Mouse (Mus musculus) cerebellum, postnatal 14 days (tissue): ENCODE measurements around the gene Krit1.
"Not testable (repeated sequence)": the region's sequence is repeated elsewhere in the genome, so short reads cannot be mapped to it uniquely, and the experiment has no call there.

Source experiments
- DNase-seq, 2 experiments: peaks; one replicate each; pipeline ENCODE4 v3.0.0; 2021; ENCODE audit warnings: mixed read lengths in 2 of 2

Gene Krit1

DNA sequence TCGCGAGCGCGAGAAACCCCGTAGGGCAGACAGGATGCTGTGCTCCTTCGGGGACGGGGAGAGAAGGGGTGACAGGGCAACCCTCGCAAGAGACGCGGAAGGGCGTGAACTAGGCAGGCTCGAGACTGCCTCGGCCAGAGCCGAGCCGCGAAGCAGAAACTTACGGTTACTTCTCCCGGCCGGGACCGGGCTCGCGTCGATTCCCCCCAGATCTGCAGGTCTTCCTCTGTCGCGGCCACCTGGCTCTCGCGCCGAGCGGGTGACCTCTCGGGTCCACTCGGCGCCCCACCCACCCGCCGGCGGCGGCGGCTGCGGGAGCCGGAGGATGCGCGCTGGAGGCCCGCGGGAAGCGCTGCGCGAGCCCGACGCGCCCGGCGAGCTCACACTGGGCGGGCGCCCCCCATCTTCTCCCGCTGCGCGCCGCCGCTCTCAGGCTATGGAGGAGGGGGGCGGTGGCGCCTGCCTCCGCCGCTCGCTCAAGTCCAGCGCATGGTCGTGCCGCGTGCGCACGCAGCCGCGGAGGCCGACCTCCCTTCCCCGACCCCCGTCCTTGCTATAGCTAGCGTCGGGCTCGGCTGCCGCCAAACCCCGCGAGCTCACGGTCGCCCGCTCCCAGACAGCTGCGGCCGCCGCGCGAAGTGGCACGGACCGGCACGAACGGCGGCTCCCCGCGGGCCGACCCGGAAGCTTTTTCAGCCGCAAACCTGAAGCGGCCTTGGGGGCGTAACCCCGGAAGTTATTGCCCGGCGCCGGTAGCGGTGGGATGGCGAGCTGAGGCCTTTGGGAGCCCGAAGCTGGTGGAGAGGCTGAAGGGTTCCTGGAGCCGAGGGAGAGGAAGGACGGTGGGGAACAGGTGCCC, at the start of gene Krit1, which contains the start of gene Ankib1:
Gene Krit1, plus strand, starts transcription at position 752 of the 859 bp plus-strand sequence.
Gene Ankib1, minus strand, starts transcription at position 493 of the 859 bp plus-strand sequence.
- peak; percentile 94 to 95 for DNase-seq

DNA sequence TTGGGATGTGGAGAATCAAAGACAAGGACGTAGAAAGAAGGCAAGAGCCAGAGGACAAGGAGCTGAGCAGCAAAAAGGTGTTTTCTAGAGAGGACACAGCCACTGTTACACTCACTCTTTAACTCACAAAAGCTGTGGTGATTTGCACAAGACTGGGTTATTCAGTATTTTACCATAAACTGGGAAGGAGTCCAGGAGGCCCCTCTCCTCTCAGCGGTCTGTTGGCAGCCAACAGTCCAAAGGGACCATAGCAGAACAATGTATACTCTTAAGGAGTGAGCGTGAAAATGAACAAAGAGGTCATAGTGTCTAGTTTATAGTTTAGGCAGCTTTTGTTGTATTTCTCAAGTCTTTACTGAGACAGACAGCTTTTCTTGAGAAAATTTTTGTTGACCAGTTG, 31.5 kb upstream of the Krit1 start:
- no peak for DNase-seq

DNA sequence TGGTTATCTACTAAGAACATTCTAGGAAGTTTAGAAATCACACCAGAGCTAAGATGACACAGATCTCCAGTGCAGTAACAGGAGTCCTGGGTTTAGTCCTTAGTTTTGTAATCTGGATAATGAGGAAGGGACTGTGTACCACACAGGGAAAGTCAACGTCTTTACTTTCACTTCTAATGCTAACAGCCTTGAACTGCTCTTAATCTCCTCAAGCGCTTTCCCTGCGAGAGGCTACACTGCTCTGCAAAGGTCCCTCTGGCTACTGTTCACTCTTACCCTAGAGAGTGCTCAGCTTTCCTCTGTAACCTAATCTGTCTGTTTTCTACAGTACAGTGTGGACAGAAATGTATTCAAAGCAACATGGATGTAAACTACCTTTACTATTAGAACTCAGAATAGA, 31.0 kb upstream of the Krit1 start:
- DNase-seq: no peak

DNA sequence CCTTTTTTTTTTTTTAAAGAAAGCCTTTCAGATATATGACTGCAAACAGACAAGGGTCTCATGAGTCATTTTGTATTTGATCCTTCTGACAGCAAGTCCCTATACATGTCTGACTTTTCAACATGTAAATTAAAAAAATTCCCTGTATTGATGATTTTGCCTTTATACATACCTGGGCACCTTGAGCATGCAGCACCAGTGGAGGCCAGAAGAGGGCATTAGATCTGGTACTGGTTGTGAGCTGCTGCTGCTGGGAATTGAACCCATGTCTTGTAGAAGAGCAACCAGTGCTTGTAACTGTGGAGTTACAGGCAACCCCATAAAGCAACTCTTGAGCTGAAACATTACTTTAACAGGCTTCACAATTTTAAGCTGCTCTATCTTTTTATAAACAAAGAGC, 20.3 kb upstream of the Krit1 start:
- DNase-seq: peak in 1 of 2 experiments; percentile 25

DNA sequence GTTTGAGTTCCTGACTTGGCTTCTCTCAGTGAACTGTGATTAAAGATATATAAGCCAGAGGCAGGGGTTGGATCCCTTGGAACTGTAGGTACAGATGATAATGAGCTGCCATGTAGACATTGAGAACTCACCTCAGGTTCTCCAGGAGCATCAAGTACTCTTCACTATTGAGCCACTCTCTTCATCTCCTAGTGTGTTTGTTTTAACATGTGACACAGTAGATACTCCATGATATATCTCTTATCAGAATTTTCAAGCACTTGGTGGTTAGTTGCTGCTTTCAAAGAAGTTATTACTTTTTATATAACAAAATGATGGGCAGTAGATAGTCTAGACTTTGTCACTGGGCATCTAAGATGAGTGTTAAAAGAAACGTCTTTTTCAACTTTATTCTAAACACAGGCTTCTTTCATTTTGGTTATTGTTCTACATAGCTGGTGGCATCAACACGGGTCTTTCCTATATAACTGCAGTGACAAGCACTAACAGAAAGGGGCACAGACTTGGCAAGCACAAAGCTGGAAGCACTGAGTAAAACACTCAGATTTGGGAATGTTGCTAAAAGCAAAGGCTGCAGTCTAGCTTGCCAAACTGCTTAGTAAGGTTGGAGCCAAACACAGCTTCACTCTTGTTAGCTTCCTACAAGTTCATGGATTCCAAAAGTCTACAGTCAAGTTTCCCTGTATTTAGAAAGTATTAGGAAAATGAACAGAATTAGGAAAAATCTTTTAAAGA, 18.9 kb upstream of the Krit1 start:
- DNase-seq: no peak

DNA sequence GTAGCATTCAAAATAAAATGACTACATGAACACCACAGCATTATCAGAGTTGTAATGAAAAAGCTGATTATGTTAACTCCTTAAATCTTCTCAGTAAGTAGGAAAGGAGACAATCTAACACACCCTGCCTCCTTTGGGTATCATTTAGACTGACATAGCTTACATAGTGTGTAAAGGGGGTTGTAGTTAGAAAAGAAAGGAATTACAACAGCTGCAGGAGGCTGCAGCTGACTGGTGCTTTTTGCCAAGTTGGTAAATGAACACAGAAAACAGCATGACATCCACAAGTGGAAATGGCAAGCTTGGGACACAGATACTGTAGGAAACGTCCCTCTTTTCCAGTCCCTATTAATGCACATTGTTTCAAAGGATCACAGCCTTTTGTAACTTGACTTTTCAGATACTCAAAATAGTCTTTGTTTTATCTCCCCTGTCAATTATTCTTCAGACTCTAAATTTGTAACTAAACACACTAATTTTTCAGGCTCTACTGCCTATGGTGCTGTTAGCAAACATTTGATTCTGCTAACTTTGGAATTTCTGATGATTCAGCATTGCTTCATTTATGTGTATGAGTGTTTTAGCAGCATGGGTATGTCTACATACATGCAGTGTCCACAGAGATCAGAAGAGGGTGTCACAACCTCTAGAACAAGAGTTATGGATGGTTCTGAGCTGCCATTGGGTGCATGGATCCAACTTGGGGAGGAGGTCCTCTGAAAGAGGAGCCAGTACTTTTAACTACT, 18.1 kb upstream of the Krit1 start:
- no peak for DNase-seq

DNA sequence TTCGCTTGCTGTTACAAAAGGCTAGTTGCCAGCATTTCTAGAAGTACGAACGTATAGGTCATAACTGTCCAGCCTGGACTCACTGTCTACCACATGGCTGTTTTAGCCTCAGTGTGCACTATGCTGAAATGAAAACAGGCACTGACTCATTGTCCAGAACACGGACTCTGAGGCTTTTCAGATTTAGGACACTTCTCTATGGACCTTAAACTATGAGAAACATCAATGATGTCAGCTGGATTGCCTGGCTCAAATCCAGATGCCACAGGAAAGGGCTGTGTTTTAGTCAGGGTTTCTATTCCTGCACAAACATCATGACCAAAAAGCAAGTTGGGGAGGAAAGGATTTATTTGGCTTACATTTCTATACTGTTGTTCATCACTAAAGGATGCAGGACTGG, 15.4 kb upstream of the Krit1 start:
- DNase-seq: no peak

DNA sequence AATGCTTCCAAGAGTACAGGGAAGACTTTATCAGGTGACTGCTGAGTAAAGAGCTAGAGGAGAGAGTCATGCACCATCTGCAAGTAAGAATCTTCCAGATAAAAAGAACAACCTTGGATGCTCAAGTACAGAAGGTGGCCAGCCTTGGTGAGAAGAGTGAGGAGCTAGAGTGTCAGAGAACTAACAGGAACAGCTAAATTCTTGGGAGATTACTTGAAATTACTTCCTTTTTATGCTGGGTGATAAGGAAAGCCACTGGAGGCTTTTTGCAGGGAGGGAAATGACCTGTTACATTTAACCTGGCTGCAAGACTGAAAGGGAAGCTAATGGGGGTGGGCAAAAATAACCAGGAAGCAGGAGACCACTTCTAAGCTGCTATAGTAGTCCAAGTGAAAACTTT, 11.9 kb upstream of the Krit1 start:
- DNase-seq: no peak

DNA sequence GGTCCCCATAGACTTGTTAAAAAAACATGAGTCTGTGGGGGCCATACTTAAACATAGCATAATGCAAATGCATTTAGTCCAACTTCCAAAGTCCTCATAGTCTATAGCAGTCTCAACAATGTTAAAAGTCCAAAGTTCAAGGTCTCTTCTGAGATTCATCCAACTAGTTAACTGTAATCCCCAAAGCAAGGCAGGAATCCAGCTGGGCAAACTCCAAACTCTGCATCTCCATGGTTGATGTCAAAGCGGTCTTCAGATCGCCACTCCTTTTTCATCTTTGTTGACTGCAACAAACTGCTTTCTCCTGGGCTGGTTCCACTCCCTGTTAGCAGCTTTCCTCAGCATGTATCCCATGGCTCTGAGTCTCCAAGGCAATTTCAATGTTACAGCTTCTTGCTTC, 5.9 kb upstream of the Krit1 start:
- DNase-seq: not testable (repeated sequence)

DNA sequence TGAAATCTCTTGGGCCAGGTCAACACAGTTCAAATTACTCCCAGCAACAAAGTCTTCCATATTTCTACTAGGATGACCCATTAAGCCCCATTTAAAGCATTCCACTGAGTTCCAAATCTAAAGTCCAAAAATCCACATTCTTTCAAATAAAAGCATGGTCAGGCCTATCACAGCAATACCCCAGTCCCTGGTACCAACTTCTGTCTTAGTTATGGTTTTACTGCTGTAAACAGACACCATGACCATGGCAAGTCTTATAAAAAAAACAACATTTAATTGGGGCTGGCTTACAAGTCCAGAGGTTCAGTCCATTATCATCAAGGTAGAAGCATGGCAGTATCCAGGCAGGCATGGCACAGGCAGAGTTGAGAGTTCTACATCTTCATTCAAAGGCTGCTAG, 4.3 kb upstream of the Krit1 start:
- not testable (repeated sequence) for DNase-seq

DNA sequence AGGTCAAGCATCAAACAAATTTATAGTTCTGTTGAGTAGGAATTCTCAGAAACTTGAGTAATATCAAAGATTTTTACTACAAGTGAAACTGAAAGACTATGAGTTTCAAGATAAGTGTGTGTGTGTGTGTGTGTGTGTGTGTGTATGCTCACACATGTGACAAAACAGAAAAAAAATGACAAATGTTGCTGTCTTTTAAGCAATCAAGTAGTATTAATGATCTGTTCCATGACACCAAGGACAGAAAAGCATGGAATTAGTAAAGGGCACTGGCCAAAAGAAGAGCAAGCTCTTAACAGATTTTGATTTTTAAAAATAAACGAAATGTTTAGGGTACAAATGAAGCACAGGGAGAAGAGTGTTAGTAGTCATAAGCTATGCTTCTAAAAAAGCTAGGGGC, 2.9 kb upstream of the Krit1 start:
- no peak for DNase-seq

DNA sequence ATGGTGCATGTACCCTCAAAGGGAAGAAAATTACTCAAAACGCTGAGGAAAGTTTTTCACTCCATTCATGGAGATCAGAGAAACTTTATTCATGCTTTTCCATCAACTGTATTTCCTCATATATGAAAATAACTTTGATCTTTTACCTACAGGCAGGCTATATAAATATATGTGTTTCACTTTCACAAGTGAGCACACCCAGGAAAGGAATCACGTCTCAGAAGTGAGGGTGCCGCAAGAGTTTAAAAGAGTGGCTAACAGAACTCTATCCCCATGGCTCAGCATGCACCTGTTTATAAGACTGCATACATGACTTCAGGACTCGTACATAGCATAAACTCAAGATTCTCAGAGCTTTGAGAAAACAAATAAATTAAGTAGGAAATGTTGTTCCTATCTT, 2.1 kb upstream of the Krit1 start:
- no peak for DNase-seq

DNA sequence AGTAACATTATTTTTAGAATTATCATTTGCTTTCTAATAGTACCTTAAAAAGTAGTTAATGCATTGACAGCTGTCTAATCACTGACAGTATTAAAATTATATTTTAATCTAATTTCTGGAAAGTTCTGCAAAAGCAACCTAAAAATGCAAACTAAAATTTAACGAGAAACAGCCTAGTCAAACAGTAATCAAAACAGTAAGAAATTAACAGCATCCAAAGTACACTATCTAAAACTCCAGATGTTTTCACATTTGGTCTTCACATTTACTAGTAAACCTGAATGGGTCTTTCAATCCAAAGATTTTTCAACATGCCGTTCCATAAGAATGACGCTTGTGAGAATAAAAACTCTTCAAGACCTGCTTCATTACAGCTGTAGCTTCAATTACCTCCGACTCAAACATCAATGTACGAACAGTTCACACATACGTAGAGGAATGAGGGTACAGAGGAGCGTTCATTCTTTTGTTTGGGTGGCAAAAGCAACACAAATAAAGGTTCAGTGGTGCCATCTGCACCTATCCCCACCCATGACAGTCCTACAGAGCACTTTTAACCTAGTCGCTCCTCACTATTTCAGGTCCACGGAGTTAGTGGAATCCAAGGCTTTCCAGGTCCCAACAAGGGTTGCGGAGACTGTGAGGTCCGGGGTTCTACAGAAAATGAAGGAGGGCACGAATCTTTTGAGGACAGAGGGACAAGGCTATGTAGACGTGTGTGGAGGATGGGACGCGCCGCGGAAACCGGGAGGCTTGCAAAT, 1.1 kb upstream of the Krit1 start:
- DNase-seq: no peak

DNA sequence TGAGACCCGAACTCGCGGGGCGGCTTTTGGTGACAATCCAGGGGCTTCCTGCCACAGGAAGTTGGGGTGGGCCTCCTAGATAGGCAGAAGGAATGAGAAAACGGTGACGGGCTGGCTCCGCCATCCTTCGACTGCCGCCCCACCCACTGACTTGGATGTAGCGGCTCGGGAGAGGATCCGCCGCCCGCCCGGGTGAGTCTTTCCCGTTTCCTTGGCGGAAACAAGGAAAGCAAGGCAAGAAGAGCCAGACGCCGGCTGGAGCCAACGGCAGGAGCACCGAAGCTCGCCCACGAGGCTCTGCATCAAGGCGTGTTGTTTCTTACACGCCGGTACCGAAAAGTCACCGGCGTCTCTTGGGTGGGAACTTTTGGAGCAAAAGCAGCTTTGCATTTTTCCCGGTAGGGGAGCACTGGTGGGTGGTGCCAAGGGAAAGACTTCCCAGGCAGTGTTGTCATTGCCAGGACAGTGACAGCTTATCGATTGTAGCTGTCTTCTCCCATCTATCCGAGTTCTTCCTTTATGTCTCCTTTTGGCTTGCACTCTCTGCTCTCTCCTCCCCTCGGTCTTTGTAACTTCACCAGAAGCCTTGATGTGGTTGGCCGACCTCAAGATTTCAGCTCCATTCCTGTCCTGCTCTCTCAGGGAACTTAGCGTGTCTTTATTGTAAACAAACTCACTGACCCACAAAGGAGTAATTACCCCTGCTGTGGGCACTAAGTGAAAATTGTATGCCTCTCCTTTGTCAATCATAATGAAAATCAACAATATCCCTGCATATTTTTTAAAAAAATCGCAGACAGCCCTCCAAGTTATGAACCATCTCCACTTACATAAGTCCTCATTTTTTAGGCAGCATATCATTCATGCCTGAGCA, 545 bp downstream of the Krit1 start:
- DNase-seq: no peak

DNA sequence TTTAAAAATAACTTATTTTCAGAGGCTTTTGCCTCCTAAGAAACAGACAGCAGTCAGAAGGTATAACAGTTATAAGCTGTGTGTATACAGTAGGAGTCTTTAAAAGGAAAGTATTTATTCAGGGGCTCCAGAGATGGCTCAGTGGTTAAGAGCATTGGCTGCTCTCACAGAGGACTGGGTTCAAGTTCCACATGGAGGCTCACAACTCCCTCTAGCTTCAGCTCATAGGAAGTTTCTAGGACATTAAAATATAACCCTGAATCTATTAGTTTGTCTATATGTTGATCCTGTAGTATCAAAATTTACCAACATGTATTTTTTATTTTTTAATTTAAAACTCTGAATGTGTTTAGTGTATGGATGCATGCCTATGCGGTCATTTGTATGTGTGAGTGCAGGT, 5.5 kb downstream of the Krit1 start:
- no peak for DNase-seq

DNA sequence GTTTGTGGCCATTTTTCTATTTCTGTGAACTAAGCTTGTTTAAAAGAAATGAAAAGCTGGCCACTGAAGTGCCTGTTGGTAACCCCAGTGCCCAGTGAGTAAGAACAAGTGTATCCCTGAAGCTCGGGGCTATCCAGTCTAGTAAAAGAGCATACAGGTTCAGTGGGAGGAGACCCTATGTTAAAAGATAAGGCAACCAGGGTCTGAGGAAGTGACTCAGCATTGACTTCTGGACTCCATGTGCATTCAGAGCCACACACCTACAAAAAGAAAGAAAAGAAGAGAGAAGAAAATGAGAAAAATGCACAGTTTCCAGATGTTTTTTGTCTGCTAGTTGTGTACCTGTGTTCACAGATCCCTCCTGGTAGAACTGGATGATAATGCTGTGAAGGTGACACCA, 31.1 kb downstream of the Krit1 start:
- DNase-seq: no peak

DNA sequence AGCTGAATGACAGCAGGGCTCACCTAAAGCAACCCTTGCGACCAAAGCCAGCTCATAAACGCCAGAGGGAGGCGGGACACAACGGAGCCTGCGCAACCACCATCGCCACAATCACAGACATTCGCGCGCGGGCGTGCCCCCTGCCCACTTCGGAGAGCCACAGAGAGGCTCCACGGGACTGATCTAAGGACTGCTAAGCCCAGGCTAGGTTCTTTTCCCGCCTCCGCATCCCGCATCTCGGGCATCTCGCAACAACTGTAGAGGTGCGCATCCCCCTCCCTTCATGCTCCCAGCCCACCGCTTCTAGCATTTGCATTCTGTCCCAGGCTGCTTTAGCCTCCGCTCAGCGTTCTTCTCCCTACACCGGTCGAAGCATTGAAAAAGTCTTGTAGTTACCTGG, 42.0 kb downstream of the Krit1 start, which contains the start of gene Lrrd1:
Gene Lrrd1, plus strand, starts transcription at position 148 of the 400 bp plus-strand sequence.
- peak; percentile 19 to 20 for DNase-seq

DNA sequence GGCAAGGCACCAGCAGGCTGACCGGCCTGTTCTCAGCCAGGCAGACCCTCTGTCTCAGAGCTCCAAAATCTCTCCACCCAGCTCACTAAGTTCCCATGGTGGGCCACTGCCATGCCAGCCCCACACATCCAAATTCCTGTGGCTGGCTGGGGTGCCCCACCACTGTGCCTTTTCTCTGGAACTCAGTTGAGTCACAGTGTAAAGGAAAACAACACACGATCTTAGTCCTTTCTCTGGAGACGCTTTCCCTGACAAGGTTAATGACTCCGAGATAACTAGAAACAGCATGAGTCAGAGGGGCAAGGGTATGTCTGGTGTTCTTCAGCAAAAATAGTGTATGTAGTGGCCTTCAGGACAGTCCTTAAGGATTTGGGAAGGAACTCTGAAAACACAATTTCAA, 67.2 kb downstream of the Krit1 start:
- DNase-seq: no peak

DNA sequence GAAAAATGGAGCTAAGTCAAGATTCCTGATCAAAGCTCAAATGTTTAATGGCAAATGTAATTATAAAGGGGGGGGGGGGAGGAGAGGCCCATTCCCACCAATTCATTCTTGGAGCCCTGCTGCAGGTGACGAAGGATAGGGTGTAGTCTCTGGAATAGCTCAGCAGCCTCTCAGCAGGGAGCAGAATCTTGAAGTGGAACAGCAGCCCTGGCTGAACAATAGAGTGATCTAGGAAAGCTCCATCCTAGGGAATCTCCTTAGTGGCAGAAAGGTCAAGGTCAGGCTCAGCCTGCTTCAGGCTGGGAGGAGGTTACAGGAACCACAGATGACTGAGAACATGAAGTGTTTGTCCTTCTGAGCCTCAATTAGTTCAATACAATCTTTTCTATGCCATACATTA, 69.4 kb downstream of the Krit1 start:
- no peak for DNase-seq

DNA sequence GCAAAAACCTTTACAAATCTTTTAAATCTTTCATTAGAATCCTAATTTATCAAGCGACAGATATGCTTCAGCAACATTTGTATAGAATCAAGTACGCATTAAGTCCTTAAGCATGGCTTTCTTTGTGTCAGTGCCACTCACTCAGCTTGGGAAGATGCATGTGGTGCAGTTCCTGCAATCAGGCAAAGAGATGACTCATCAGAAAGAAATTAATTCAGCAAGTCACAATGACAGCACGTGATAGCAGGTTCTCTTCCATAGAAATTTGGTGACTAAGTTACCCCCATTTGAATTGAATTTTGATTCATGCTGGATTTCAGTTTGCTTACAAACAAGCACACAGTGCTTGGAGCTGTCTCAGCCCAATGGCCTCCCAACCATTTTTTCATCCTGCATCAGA, 70.5 kb downstream of the Krit1 start:
- DNase-seq: no peak

DNA sequence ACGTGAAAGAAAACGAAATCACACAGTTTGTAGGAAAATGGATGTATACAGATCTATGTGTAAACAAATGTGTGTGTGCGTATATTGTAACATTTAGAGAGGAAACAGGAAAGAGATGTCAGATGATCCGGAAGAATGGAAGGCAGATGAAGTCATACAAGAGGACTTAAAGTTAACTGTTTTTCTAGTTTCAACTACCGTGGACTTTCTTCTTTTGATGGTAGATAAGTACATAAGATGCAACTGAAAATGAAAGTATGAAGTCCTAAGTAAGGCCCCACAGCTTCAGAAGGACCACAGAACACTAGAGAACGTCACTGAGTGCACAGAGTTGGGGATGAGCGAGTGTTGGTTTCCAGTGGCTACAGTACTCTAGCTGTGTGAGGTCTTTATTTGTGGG, 83.9 kb downstream of the Krit1 start:
- DNase-seq: not testable (repeated sequence)

DNA sequence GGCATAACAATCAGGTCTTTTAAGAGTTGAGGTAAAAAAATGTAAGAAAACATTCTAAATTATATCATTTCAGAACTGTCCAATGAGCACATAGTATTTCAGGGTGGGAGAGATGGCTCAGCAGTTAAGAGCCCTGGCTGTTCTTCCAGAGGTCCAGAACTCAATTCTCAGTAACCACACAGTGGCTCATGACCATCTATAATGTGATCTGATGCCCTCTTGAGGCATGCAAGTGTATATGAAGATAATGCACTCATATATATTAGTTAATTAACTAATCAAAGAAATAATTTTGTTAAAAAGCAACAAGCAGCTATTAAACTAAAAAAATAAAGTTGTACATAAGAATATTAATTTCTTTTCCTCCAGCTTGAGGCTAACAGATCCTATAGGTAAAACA, 86.2 kb downstream of the Krit1 start:
- DNase-seq: no peak
